Mouse (Mus musculus): Measurements from ENCODE around the gene Gm20431.

Gm20431 gene

GRCm38 (mm10) chr2:167661270-167662203 is at the start of gene Gm20431:
Gm20431 (minus strand) TSS chr2:167661496.
- DNase-seq (ENCODE audit: extremely low read depth, insufficient read length, low spot score) = peak; percentile 93

DNA sequence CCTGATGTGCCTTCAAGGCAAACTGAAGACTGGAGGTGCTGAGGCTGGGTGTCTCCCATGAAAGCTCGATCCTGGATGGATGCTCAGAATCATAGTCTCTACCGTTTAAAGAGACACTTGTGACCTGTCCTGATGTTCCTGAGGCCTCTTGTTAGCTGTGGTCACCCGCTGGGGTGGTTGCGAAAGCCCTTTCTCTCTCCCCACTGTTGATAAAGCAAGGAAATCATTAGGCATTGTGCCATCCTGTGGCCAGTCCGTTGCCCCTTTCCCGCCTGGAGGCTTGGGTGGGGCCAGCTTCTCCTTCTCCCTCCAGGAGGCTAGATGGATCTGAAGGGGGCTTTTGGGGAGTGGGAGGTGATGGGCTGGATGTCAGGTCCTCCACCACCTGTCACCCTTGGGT is 49.3 kb upstream of the Gm20431 start:
- no peak for DNase-seq (ENCODE audit: extremely low read depth, insufficient read length, low spot score)

DNA sequence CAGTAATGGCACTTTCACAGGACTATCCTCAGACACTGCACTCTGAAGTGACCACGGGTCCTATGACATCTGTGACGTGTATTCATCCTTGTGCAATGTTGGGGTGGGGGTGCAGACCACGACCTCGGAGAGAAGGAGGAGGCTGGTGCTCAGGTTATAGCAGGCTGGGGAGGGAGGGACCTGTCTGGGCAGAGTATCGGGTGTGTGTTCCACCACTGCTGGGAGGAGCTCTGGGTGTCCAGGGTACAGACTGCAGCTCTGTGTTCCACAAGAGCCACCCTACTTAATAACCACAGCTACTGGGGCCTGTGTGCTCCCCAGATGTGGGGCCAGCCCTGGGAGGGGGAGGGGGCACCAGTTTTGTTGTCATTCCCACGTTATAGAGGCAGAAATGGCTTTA is 48.7 kb upstream of the Gm20431 start:
- no peak for DNase-seq (ENCODE audit: extremely low read depth, insufficient read length, low spot score)

DNA sequence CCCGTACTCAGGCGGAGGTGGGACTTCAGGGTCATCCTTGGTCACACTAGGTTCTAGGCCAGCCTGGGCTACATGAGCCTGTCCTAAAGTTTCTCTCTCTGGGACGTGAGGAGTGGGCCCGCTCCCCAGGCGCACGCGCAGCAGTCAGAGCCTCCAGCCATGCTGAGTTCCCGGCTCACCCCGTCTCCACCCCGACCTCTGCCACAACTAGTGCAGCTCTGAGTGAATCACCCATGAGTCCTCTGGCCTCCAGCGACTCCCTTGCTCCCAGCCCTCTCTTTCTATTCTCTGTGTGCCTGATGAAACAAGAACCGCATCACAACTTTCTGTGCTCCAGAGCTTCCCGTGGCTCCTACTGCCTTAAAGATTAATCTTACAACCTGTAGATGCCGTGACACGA is 47.1 kb upstream of the Gm20431 start:
- DNase-seq (ENCODE audit: extremely low read depth, insufficient read length, low spot score) = peak; percentile 74

GRCm38 (mm10) chr2:167706183-167706939 is 45.1 kb upstream of the Gm20431 start:
- no peak for DNase-seq (ENCODE audit: extremely low read depth, insufficient read length, low spot score)

DNA sequence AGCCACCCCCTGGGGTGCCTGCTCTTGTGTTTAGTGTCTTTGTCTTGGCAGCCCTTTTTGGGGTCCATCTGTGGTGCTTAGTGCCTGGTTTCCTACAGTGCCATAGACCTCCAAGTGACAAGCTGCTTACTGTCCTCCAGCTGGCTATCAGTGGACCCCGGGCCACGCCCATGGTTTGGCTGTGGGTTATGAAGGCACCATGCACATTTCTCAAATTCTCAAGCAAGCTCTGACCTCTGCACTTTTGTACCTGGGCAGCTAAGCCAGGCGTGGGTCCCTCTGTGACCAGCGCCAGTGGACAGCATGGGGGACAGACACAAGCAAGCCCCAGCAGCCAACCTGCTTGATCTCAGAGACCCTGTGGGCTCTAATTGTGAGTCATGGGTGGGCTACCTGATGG is 43.1 kb upstream of the Gm20431 start:
- DNase-seq (ENCODE audit: extremely low read depth, insufficient read length, low spot score) = no peak

- DNase-seq (ENCODE audit: extremely low read depth, insufficient read length, low spot score) = no peak
Observed at GRCm38 (mm10) chr2:167702126-167702525, 40.8 kb upstream of the Gm20431 start.

DNA sequence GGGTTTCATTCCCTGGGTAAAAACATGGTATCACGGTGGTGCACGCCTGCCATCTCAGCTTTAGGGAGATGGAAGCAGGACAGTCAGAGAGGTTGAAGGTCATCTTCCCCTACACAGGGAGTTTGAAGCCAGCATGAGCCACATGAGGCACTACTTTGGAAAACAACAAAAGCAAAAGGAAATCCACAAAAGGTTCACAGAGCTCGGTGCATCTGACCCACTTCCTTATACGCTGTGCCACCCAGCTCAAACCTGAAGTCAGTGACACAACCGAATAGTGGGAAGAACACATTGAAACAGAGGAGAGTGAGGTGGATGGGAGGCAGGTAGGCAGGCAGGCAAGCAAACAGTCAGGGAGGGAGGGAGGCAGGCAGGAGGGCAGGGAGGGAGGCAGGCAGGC is 40.2 kb upstream of the Gm20431 start:
- no peak for DNase-seq (ENCODE audit: extremely low read depth, insufficient read length, low spot score)

- no peak for DNase-seq (ENCODE audit: extremely low read depth, insufficient read length, low spot score)
Observed at GRCm38 (mm10) chr2:167700018-167700417, 38.7 kb upstream of the Gm20431 start.

GRCm38 (mm10) chr2:167697902-167698301 is 36.6 kb upstream of the Gm20431 start:
- DNase-seq (ENCODE audit: extremely low read depth, insufficient read length, low spot score) = peak; percentile 81

DNA sequence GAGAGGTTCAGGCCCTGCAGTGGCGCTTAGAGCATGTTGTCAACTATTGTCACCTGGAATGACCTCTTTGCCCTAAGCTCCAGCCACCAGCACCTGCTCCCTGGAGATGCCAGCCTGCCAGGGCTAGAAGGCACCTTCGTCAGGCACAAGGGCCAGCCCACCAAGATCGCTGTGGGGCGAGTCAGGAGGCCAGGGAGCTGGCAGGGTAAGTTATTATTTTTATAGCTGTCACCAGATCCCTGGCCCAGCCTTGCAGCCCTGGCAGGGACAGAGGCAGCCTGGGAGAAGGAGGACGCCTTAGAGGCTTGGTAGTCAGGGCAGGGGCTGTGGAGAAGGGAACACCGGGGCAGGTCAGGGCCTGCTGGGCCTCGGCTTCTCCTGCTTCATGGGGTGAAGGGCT is 34.8 kb upstream of the Gm20431 start:
- DNase-seq (ENCODE audit: extremely low read depth, insufficient read length, low spot score) = no peak

DNA sequence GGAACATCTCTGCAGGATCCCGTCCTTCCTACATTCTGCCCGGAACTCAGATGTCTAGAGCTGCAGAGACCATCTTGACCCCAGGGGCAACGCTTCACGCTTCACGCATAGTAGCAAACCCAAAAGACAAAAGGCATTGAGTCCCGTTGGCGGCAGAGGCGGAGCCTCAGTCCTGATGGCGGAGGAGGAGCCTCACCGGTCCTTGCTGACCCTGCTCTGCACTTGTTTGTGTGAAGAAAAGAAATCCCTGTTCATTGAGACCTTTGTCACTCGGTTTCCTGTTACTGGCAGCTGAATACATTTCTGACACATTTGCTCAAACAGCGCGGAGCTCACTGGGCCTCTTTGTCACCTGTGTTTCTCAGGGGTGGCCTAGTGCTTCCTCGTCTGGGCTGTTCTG is 34.2 kb upstream of the Gm20431 start:
- DNase-seq (ENCODE audit: extremely low read depth, insufficient read length, low spot score) = no peak

DNA sequence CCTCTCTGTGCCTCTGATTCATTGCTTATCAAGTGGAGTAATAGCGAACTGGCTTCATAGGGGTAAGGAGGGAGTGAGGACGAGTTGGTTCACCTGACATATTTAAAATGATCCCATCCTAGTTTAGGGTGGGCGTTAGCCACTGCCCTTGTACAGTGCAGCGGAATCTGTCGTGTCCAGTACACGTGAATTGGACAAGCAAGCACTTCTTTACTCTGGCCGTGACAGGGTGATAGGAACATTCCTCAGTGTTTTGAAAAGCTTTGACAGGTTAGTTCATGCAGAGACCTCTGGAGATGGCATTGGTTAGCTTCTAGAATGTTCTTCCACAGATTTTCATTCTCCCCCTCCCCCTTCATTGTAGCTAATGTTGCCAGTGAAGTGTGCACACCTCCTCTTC is 33.7 kb upstream of the Gm20431 start:
- DNase-seq (ENCODE audit: extremely low read depth, insufficient read length, low spot score) = no peak

- DNase-seq (ENCODE audit: extremely low read depth, insufficient read length, low spot score) = peak; percentile 65
Observed at GRCm38 (mm10) chr2:167694244-167694643, 32.9 kb upstream of the Gm20431 start.

DNA sequence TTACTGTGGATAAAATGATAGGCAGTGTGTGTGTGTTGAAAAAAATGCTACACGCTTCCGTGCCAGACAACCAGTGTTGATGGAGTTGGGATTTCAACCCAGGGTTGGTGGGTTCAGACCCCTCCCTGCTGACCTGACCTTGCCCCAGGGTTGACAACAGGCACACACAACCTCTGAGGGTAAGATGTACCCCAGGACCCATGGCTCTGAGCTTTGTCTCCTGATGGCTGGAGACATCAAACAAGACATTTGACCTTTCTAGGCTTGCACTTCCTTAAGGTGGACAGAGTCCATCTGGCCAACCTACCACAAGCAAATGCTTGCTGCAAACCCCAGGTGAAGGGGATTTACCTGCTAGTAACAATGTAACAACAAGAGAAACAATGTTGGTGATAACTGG is 32.2 kb upstream of the Gm20431 start:
- no peak for DNase-seq (ENCODE audit: extremely low read depth, insufficient read length, low spot score)

DNA sequence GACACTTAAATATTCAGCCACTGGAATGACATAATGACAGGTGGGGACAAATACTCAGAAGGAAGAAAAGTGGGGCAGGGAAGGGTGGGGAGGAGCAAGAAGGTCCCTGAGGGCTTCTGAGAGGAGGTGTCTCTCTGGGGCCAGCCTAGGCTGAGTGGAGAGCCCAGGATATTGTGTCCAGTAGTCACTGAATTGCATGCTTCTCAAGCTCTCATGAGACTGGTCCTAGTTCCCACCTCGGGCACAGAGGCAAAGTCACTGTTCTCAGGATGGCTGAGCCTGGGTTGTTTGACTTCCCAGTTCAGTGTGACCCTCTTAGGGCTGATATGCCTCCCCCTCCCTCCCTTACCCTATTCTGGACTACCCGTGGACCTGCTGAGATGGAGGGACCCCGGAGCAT is 31.5 kb upstream of the Gm20431 start:
- DNase-seq (ENCODE audit: extremely low read depth, insufficient read length, low spot score) = no peak

GRCm38 (mm10) chr2:167691871-167692661 is 30.8 kb upstream of the Gm20431 start:
- peak; percentile 69 for DNase-seq (ENCODE audit: extremely low read depth, insufficient read length, low spot score)

DNA sequence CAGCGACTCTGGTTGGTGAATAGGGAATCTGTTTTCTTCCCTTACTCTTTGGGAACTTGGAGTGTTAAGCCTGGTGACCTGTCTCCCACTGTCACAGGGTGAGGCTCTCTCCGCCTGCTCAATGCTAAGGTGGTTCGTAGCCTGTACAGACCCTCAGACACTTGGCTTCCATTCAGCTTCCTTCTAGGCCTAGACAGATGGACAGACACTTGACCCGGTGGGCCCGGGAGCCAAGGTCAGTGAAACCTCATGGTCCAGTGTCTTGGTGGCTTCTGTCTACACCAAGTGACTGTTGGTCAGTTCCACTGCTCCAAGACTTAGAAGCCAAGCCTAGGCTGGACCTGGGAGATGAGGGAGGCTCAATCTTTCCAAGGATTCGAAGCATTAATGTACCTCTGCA is 30.1 kb upstream of the Gm20431 start:
- no peak for DNase-seq (ENCODE audit: extremely low read depth, insufficient read length, low spot score)

GRCm38 (mm10) chr2:167690962-167691311 is 29.6 kb upstream of the Gm20431 start:
- no peak for DNase-seq (ENCODE audit: extremely low read depth, insufficient read length, low spot score)

GRCm38 (mm10) chr2:167690219-167690961 is 29.1 kb upstream of the Gm20431 start:
- peak; percentile 83 for DNase-seq (ENCODE audit: extremely low read depth, insufficient read length, low spot score)
